Mouse (Mus musculus) retina, postnatal 1 day (tissue): ENCODE measurements around the gene Slc38a11.

Experiments
- DNase-seq: peaks from one replicate; pipeline ENCODE4 v3.0.0-alpha.2; 2012

Slc38a11 gene

DNA sequence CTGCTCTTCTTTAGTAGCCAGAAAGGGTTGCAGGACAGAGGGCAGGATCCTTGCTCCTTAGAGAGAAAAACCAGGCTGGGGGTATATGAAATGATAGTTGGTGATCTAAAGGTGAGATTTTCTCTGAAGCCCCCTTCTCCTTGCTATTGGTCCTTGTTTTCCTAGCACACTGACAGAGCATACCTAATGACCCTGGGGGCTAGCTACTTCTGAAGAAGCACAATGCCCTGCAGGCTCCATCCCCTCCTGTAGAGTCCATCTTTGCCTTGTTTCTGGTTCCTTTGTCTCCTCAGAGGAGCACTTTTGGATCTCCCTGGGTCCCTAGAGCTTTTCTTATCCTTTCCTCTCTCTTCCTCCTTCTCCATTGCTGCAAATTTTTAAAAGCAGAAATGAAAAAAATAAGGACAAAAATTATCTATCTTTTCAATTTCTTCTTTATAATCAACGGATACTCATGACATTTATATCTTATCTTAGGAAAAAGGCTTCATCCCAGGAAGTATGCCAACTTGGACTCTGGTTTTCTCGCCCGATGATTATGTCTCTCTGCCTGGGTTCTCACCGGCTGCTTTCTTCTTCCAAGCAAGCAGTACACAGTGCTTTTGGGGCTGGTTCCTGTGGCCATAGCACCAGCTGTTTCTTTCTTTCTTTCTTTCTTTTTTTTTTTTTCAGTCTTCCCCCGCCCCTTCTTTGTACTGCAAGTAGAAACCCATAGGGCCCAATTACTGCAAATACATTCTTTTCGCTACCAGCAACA lies 41.7 kb downstream of the Slc38a11 start:
- DNase-seq = no peak

- no peak for DNase-seq
Measured at GRCm38 (mm10) chr2:65320975-65321374, 42.9 kb downstream of the Slc38a11 start.

DNA sequence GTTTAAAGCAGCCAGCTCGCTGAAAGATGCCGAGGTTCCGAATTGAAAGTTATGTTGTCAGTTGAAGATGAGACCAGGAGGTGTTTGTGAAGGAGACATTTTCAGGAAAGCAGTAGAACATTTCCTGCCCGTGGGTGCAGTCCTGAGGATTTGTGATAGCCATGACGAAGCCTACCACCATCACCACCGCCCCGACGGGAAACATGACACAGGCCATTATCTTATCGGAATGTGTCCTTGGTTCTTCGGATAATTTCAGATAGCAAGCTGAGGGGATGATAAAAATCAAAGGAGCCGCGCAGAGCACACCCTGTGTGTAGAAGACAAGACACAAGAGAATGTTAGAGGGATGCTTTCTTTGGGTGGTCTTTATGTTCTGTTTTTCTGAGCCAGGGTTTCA lies 47.1 kb downstream of the Slc38a11 start:
- DNase-seq = no peak

- peak; percentile 73 for DNase-seq
Measured at GRCm38 (mm10) chr2:65311250-65311649, 52.6 kb downstream of the Slc38a11 start.

GRCm38 (mm10) chr2:65296541-65296940 lies 67.3 kb downstream of the Slc38a11 start:
- DNase-seq = no peak

DNA sequence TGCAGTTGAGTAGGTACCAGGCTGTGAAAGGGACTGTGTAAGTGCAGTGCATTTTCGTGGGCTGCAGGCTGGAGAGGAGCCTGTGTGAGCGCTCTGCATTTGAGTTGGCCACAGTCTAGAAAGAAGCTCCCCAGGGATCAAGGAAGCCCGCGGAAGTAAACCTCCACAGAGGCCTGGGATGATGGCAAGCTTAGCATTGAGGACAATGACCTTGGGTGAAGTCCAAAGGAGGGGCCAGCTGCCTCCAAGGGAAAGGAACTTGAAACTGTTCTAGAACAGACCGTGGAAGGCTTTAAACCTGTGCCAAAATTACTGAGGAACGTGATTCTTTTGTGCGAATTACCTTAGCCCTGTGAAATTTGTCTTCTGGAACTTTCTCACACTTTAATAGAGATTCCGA lies 69.7 kb downstream of the Slc38a11 start:
- DNase-seq = no peak

GRCm38 (mm10) chr2:65293411-65293810 lies 70.4 kb downstream of the Slc38a11 start:
- no peak for DNase-seq

GRCm38 (mm10) chr2:65289721-65290120 lies 74.1 kb downstream of the Slc38a11 start:
- DNase-seq = no peak

DNA sequence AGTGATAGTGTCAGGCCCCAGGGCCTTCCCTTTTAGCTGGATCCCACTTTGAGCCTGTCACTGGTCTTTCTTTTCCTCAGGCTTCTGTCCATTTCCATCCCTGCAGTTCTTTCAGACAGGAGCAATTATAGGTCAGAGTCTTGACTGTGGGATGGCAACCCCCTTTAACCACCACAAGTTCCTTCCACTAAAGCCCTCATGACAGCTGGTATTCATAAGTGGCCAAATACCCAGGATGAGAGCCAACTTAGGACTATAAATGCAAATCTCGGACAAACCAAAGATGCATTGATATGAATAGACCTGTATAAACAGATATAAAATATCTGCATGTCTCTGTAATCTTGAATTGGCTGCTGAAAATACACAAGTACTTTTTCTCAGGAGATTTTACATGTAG lies 75.1 kb downstream of the Slc38a11 start:
- no peak for DNase-seq

DNA sequence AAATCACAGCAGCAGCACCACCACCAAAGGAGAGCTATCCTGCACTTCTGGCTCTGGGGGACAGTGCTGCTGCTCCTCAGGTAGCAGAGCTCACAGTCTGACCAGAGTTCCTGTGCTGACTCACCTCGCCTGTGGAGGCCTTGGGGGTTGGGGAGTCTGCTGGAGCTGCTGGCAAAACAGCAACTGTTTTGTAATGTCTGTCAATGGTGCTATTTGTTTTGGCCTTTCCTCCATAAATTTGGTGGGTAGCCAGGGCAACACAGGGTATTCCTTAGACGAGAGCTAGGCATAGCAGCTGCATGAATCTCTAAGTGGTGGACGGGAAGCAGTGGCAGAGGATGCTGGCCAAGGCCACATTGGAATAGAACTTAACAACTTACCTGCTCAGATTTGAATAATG lies 78.5 kb downstream of the Slc38a11 start:
- DNase-seq = no peak

DNA sequence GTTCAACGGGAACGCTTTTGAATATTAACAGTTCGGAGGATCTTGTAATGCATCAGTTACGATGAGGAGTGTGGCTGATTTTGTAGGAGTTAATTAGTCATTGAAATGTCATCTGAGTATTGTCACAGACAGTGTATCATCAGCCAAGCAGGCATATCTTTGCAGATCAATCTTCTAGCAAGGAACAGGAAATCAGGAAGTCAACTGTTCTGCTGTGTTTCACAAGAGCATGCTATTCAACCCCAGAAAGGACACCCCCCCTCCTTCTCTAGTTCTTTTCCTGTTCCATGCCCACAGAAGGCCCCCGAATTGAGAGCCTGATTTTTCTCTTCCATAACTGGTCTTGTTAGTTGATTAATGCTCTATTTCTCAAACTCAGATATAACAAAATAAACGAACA lies 80.9 kb downstream of the Slc38a11 start:
- no peak for DNase-seq

- no peak for DNase-seq
Measured at GRCm38 (mm10) chr2:65279029-65279690, 84.7 kb downstream of the Slc38a11 start.

- DNase-seq = peak; percentile 90
Measured at GRCm38 (mm10) chr2:65275443-65276061, 88.3 kb downstream of the Slc38a11 start.

GRCm38 (mm10) chr2:65273910-65274309 lies 89.9 kb downstream of the Slc38a11 start:
- DNase-seq = no peak

- DNase-seq = no peak
Measured at GRCm38 (mm10) chr2:65268731-65269130, 95.1 kb downstream of the Slc38a11 start.

GRCm38 (mm10) chr2:65267834-65268233 lies 96.0 kb downstream of the Slc38a11 start:
- no peak for DNase-seq

GRCm38 (mm10) chr2:65266576-65267299 lies 97.1 kb downstream of the Slc38a11 start:
- DNase-seq = no peak
